ENCODE assay signal across 8 mouse cellular contexts in genomic region chr11:83302526-83303251, GRCm38 (mm10). TPM values are rescaled to one million over a fixed set of nuclear protein-coding genes. Genes with fewer than 3 reads are reported as not detected.
DNase-seq lines count a peak whose midpoint lies in the region; ATAC-seq lines count a peak whose summit lies in the region.

Gene Pex12, minus strand, starts transcription at chr11:83302586.

- peak within 1 kb of the TSS; percentile 67 for H3K4me2 ChIP-seq in forebrain, embryonic 14.5 days (ENCODE audit: low read length)
- H3K4me2 ChIP-seq in neural tube, embryonic 15.5 days: peak within 1 kb of the TSS; percentile 74

- WGBS in forebrain, embryonic 14.5 days: under 1% methylated on average over 51 of the region's 51 CpGs
- under 1% methylated on average over 51 of the region's 51 CpGs for WGBS in neural tube, embryonic 15.5 days

- H3K4me3 ChIP-seq in forebrain, embryonic 14.5 days (ENCODE audit: low read depth, low read length): peak within 1 kb of the TSS; percentile 89
- H3K4me3 ChIP-seq in neural tube, embryonic 15.5 days (replicated peaks): peak within 1 kb of the TSS; percentile 63

- peak; percentile 98 for DNase-seq in ES-CJ7 (ENCODE audit: low read depth, low spot score)
- peak; percentile 92 for DNase-seq in cerebellum, adult 11 months
- peak; percentile 99 for DNase-seq in forebrain, embryonic 14.5 days (ENCODE audit: low spot score)
- DNase-seq in heart, postnatal 14 days: peak; percentile 91 to 97
- DNase-seq in layer of hippocampus, adult 11-12 months (ENCODE audit: low spot score): peak; percentile 95
- DNase-seq in lung, adult 18-20 months: peak; percentile 94 to 95
- DNase-seq in testis, postnatal 14 days (ENCODE audit: low spot score): peak; percentile 92

- no peaks in the 10 kb centered on the region for H3K36me3 ChIP-seq in forebrain, embryonic 14.5 days (ENCODE audit: control insufficient read depth, insufficient read depth, low read length)
- no peaks in the 10 kb centered on the region for H3K36me3 ChIP-seq in neural tube, embryonic 15.5 days

- peak within 1 kb of the TSS; percentile 96 for H3K9ac ChIP-seq in forebrain, embryonic 14.5 days (ENCODE audit: low read length)
- peak within 1 kb of the TSS; percentile 91 for H3K9ac ChIP-seq in neural tube, embryonic 15.5 days (replicated peaks)

- peak within 1 kb of the TSS; percentile 96 for H3K27ac ChIP-seq in forebrain, embryonic 14.5 days (ENCODE audit: low read depth, low read length)
- peak within 1 kb of the TSS; percentile 98 for H3K27ac ChIP-seq in neural tube, embryonic 15.5 days (replicated peaks)

- H3K27me3 ChIP-seq in forebrain, embryonic 14.5 days (replicated peaks; ENCODE audit: control insufficient read depth, insufficient read depth, low read length): no peaks in the 10 kb centered on the region
- no peaks in the 10 kb centered on the region for H3K27me3 ChIP-seq in neural tube, embryonic 15.5 days (replicated peaks)

- peak; percentile 76 for ATAC-seq in forebrain, embryonic 14.5 days
- peak; percentile 79 for ATAC-seq in neural tube, embryonic 15.5 days (ENCODE audit: low FRiP score)

- peaks cover 19% of the 10 kb centered on the region for H3K4me1 ChIP-seq in forebrain, embryonic 14.5 days (ENCODE audit: control insufficient read depth, insufficient read depth, low read length)
- H3K4me1 ChIP-seq in neural tube, embryonic 15.5 days: peaks cover 51% of the 10 kb centered on the region

- intact Hi-C loops in heart, postnatal 14 days (cut with DNase I): no loop called here

- H3K9me3 ChIP-seq in forebrain, embryonic 14.5 days (replicated peaks; ENCODE audit: control insufficient read depth, low read length): no peaks in the 10 kb centered on the region
- no peaks in the 10 kb centered on the region for H3K9me3 ChIP-seq in neural tube, embryonic 15.5 days (replicated peaks)

RNA-seq across cellular contexts. Expression of gene Pex12, which starts in this region (rescaled TPM):
- polyA plus RNA-seq in forebrain, embryonic 14.5 days (2014; fragmentation: Nextera tagmentation; extraction: Ambion mirVana): 18.0 and 23.3 TPM in 2 replicates
- total RNA-seq in heart, postnatal 14 days (2021): 10 to 100 TPM in 1 of 2 experiments, 1 to 10 TPM in 1; 9.3 to 13.6 TPM
- polyA plus RNA-seq in neural tube, embryonic 15.5 days (2015; fragmentation: Nextera tagmentation; extraction: Ambion mirVana): 14.6 and 16.8 TPM in 2 replicates

Comparison
In these comparisons a context has a peak if more than half of its experiments do, and no peak if none do; other contexts are left out.
1. Peak in every context shown above with its lines: DNase-seq, ATAC-seq, H3K4me3 ChIP-seq and H3K27ac ChIP-seq.